Mouse (Mus musculus): ENCODE measurements around the gene Ccdc159. TPM values are rescaled to one million over a fixed set of nuclear protein-coding genes. Genes with fewer than 3 reads are reported as not detected.

Ccdc159 gene
- total RNA-seq, 2 experiments from 2014 or later, result 0.08 TPM; not detected in 1

DNA sequence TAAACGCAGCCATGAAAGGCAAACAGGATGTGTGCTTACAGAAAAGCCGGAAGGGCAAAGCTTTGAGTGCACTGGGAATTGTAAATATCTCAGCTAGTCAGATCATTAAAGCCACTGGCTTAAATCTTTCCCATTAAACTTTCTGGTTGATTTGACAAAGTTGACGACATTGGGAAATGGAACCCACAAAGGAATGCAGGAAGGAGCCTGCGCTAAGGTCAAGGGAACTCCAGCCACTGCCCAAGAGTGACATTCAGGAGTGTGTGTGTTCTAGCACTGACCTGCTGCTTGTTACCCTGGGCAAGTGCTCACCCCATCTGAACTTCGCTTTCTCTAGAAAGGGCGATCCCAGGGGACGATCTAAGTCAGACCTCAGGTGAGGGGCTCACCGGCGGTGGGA lies 32.9 kb downstream of the Ccdc159 start:
- no peak for ATAC-seq (replicated peaks; ENCODE audit: poor library complexity)

DNA sequence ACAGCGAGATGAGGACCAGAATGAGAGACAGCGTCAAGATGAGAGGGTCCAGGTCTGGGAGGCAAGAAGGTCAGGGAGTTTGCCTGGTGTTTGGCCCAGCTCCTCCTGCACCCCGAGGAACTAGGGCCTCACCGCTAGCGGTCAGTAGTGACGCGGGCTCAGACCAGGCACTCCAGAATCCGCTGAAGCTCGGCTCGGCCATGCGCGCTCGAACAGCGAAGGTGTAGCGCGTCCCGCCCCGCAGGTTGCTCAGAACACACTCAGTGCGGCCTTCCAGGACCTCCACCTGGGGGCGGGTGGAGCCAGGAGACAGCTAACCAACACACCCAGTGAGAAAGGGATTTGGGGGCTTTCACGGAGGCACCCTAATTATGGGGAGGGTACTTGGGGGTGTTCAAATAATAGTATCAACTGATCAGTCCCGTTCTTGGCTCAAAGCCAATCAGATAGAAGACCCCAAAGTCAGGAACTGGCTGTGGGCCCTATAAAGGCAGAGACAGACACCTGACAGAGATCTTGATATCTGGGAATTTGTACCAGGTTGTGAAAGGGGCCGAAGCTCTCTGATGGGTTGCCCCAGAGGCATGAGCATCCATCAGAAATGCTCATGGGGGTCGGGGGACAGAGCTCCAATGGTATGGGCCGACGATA lies 33.4 kb downstream of the Ccdc159 start:
- no peak for ATAC-seq (replicated peaks; ENCODE audit: poor library complexity)

GRCm38 (mm10) chr9:21961366-21961980 lies 34.2 kb downstream of the Ccdc159 start:
- peak; percentile 10; the same call in 1 of the 2 replicates for ATAC-seq (replicated peaks; ENCODE audit: poor library complexity)

GRCm38 (mm10) chr9:21962010-21962409 lies 34.7 kb downstream of the Ccdc159 start:
- ATAC-seq (replicated peaks; ENCODE audit: poor library complexity), result peak; percentile 1

- peak; percentile 88 for ATAC-seq (replicated peaks; ENCODE audit: poor library complexity)
Measured at GRCm38 (mm10) chr9:21962416-21963059, 35.3 kb downstream of the Ccdc159 start.

DNA sequence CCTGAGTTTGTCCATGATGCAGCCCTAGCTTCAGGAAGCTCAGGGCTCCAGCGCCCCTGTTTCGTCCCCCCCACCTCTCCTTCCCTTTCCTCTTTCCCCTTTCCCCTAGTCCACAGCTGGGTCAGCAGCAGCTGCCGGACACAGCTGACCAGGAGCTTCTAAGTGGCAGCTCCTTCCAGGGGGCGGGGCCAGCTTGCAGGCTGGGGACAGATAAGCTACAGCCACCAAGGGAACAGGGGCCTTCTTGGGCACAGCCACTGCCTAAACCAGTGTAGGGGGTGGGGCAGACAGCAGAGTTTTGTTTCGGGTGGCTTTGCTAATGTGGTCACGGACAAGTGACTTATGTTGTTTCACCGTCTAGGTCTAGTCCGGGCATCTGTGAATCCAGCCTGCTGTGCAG lies 36.1 kb downstream of the Ccdc159 start, which contains the start of gene Epor:
TSS of gene Epor (minus strand) at position 90 of the 400 bp plus-strand sequence.
- peak; percentile 41 for ATAC-seq (replicated peaks; ENCODE audit: poor library complexity)

DNA sequence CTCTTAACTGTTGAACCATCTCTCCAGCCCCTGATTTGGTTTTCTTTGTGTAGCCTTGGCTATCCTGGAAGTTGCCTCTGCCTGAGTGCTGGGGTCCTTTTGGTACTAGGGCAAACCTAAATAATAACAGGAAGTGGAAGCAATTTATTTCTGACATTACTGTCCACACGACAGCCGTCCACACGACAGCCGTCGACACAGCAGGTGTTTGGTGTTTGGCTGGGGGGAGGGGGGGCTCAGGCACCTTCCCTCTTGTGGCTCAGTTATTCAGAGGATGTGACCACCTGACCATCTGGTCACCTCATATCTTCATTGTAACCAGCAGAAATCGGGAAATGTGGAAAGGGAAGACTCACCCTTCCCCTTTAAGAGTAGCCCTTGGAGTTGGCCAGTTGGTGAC lies 41.6 kb downstream of the Ccdc159 start:
- no peak for ATAC-seq (replicated peaks; ENCODE audit: poor library complexity)

GRCm38 (mm10) chr9:21969304-21969703 lies 42.0 kb downstream of the Ccdc159 start:
- ATAC-seq (replicated peaks; ENCODE audit: poor library complexity), result peak; percentile 64

- ATAC-seq (replicated peaks; ENCODE audit: poor library complexity), result no peak
Measured at GRCm38 (mm10) chr9:21976626-21977175, 49.4 kb downstream of the Ccdc159 start.

- no peak for ATAC-seq (replicated peaks; ENCODE audit: poor library complexity)
Measured at GRCm38 (mm10) chr9:21977331-21977730, 50.1 kb downstream of the Ccdc159 start.

DNA sequence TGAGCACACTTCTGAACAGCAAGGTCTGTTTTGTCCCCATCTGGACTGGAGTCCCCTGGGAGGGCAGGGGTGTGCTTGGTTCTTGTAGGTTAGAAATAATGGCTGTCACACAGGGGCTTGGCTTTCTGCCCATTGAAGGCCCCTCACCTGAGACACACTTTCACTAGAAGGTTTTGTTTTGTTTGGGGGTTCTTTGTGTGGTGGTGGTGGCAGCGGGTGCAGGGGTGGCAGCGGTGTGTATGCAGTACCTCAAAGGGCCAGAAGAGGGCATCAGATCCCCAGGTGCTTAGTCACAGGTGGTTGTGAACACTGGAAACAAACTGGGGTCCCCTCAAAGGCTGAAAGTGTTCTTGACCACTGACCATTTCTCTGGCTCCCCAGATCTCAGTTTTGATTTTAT lies 50.7 kb downstream of the Ccdc159 start:
- ATAC-seq (replicated peaks; ENCODE audit: poor library complexity), result peak; percentile 86

DNA sequence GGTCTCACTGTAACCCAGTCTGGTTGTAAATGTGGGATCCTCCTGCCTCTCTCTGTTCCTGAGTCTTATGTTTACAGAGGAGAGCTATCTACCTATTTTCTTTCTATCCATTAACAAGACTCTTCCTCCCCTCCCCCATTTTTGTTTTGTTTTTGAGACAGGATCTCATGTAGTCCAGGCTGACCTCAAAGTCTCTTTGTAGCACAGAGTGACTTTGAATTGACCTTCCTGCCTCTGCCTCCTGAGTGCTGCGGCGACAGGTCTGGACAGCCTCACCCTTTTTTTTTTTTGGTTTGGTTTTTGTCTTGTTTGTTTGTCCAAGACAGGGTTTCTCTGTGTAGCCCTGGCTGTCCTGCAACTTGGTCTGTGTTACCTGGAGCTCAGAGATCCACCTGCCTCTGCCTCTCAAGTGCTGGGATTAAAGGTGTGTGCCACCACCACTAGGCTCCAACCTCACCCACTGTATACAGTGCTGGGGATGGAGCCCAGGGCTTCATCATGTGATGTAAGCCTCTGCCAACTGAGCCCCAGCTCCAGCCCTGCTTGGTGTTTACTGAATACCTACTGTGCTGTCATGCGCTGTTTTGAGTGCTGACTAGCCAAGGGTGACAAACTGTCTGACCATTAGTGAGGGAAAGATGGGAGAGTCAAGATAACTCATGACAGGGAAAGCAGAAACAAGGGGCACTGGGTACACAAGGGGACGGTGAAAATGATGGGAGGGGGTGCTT lies 51.3 kb downstream of the Ccdc159 start:
- no peak for ATAC-seq (replicated peaks; ENCODE audit: poor library complexity)

DNA sequence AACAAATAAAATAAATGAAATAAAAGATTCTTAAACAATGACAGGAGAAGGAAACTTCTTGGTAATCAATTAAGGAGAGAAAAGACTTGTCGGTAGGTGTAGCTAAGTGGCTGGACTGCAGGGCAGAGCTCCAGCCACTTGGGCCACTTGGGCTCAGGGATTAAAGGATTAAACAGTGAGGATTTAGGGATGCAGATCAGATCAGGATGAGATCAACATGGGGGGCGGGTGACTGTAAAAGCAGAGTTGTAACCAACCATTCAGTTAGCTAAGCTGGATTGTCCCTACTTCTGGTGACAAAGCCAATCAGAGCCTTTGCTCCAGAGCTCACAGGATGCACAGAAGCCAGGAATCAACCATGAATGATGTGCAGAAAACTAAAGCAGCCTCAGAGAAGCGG lies 56.6 kb downstream of the Ccdc159 start:
- no peak for ATAC-seq (replicated peaks; ENCODE audit: poor library complexity)

Other genes starting within 250 kb of the Ccdc159 start
- gene Ldlr, start 204.0 kb upstream of the Ccdc159 start, total RNA-seq (2015), result 6.5 and 8.5 TPM in 2 replicates
- 14.0 and 14.4 TPM in 2 replicates for gene Ldlr, start 204.0 kb upstream of the Ccdc159 start, total RNA-seq (2017)
- 43.2 and 50.1 TPM in 2 replicates for gene Spc24, start 167.2 kb upstream of the Ccdc159 start, total RNA-seq (2015)
- gene Spc24, start 167.2 kb upstream of the Ccdc159 start, total RNA-seq (2017), result 128 and 151 TPM in 2 replicates
- 0.72 and 1.2 TPM in 2 replicates for gene Kank2, start 128.7 kb upstream of the Ccdc159 start, total RNA-seq (2015)
- gene Kank2, start 128.7 kb upstream of the Ccdc159 start, total RNA-seq (2017), result 0.71 and 1.2 TPM in 2 replicates
- gene Angptl8, start 92.0 kb upstream of the Ccdc159 start, total RNA-seq (2015), result 0.22 and 1.8 TPM in 2 replicates
- 4.0 and 4.7 TPM in 2 replicates for gene Angptl8, start 92.0 kb upstream of the Ccdc159 start, total RNA-seq (2017)
- 0.64 and 1.6 TPM in 2 replicates for gene Dock6, start 74.8 kb upstream of the Ccdc159 start, total RNA-seq (2015)
- gene Dock6, start 74.8 kb upstream of the Ccdc159 start, total RNA-seq (2017), result 0.67 and 2.3 TPM in 2 replicates
- gene Rab3d, start 9.3 kb upstream of the Ccdc159 start, total RNA-seq (2015), result 14.5 and 20.1 TPM in 2 replicates
- gene Rab3d, start 9.3 kb upstream of the Ccdc159 start, total RNA-seq (2017), result 37.3 and 50.6 TPM in 2 replicates
- gene Tmem205, start 85 bp downstream of the Ccdc159 start, total RNA-seq (2015), result 49.4 and 60.5 TPM in 2 replicates
- gene Tmem205, start 85 bp downstream of the Ccdc159 start, total RNA-seq (2017), result 19.7 and 22.1 TPM in 2 replicates
- gene Plppr2, start 9.6 kb downstream of the Ccdc159 start, total RNA-seq (2015), result 0.42 TPM in 2 replicates
- gene Plppr2, start 9.6 kb downstream of the Ccdc159 start, total RNA-seq (2017), result 0.21 TPM in 1 of 2 replicates, not detected in the other
- gene Swsap1, start 28.3 kb downstream of the Ccdc159 start, total RNA-seq (2015), result 8.1 and 9.0 TPM in 2 replicates
- 4.1 and 5.8 TPM in 2 replicates for gene Swsap1, start 28.3 kb downstream of the Ccdc159 start, total RNA-seq (2017)
- gene Epor, start 36.0 kb downstream of the Ccdc159 start, total RNA-seq (2015), result 3.0 and 6.0 TPM in 2 replicates
- 3.8 and 5.0 TPM in 2 replicates for gene Epor, start 36.0 kb downstream of the Ccdc159 start, total RNA-seq (2017)
- gene Rgl3, start 62.0 kb downstream of the Ccdc159 start, total RNA-seq (2015), result not detected in 2 replicates
- gene Rgl3, start 62.0 kb downstream of the Ccdc159 start, total RNA-seq (2017), result not detected in 2 replicates
- gene Ccdc151, start 75.2 kb downstream of the Ccdc159 start, total RNA-seq (2015), result not detected in 2 replicates
- gene Ccdc151, start 75.2 kb downstream of the Ccdc159 start, total RNA-seq (2017), result not detected in 2 replicates
- 50.3 and 51.2 TPM in 2 replicates for gene Prkcsh, start 75.3 kb downstream of the Ccdc159 start, total RNA-seq (2015)
- 136 and 146 TPM in 2 replicates for gene Prkcsh, start 75.3 kb downstream of the Ccdc159 start, total RNA-seq (2017)
- not detected in 2 replicates for gene Elavl3, start 124.6 kb downstream of the Ccdc159 start, total RNA-seq (2015)
- not detected in 2 replicates for gene Elavl3, start 124.6 kb downstream of the Ccdc159 start, total RNA-seq (2017)
- gene Gm49318, start 143.8 kb downstream of the Ccdc159 start, total RNA-seq (2015), result not detected in 2 replicates
- not detected in 2 replicates for gene Gm49318, start 143.8 kb downstream of the Ccdc159 start, total RNA-seq (2017)
- gene Zfp653, start 143.9 kb downstream of the Ccdc159 start, total RNA-seq (2015), result 4.9 and 7.1 TPM in 2 replicates
- gene Zfp653, start 143.9 kb downstream of the Ccdc159 start, total RNA-seq (2017), result 8.0 and 11.9 TPM in 2 replicates
- 10.1 and 12.0 TPM in 2 replicates for gene Ecsit, start 158.0 kb downstream of the Ccdc159 start, total RNA-seq (2015)
- gene Ecsit, start 158.0 kb downstream of the Ccdc159 start, total RNA-seq (2017), result 20.8 and 24.0 TPM in 2 replicates
- not detected in 2 replicates for gene Cnn1, start 171.7 kb downstream of the Ccdc159 start, total RNA-seq (2015)
- not detected in 2 replicates for gene Cnn1, start 171.7 kb downstream of the Ccdc159 start, total RNA-seq (2017)
- gene Elof1, start 189.7 kb downstream of the Ccdc159 start, total RNA-seq (2015), result 106 and 124 TPM in 2 replicates
- 43.6 and 49.6 TPM in 2 replicates for gene Elof1, start 189.7 kb downstream of the Ccdc159 start, total RNA-seq (2017)
- 3.3 and 4.1 TPM in 2 replicates for gene Acp5, start 208.2 kb downstream of the Ccdc159 start, total RNA-seq (2015)
- gene Acp5, start 208.2 kb downstream of the Ccdc159 start, total RNA-seq (2017), result 2.9 and 5.3 TPM in 2 replicates
- 21.8 and 25.4 TPM in 2 replicates for gene Pigyl, start 229.4 kb downstream of the Ccdc159 start, total RNA-seq (2015)
- gene Pigyl, start 229.4 kb downstream of the Ccdc159 start, total RNA-seq (2017), result 28.4 and 31.8 TPM in 2 replicates